Mouse (Mus musculus) right cerebral cortex, postnatal 4 days (tissue): ENCODE measurements at regions not wholly inside any gene's neighbourhood (a gene's known extent, or its start where the extent isn't known, plus 50 kb on each side); places are given as distances from the start of the nearest gene placed in this dataset.

ENCODE experiments used
- DNase-seq: peaks from one replicate; pipeline ENCODE4 v3.0.0-alpha.2; 2022

- DNase-seq: no peak
These were observed 172.0 kb downstream of the Dcdc2c start for GRCm38 (mm10) chr12:28380203-28380602.

DNA sequence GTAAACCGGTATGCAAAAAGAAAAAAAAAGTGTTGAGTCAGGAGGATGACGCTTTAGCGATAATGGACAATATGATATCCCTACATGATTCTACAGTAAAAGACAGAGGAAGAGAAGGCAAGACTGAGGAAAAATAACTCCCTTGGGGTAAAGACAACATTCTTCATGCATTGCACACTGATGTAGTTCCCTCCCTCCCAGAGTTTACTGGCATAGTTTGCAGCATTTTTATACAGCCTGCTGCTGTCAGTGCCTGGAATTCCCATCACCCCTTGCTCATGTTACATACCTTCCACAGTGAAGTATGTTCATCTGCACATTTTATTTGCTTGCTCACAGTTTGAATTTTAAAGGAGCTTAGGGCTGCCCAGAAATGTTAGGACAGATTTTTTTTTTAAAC, 174.2 kb downstream of the Dcdc2c start:
- DNase-seq: no peak

DNA sequence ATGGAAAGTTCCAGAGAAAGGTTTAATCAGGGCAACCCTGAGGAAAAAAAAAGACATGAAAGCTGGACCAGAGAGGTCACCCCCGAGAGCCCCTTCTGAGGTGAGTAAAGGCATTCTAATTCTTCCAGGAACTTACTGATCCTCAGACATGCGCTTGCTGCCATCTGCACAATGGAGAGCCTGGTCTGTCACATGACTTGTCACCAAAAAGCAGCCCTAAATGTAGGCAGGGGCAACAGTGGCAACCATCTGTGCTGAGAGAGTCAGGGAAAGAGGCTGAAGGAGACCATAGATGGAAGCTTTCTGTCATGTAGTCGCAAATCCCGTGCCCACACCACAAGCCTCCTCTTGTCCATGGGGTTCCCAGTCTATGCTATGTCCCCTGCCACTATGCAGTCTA, 174.8 kb downstream of the Dcdc2c start:
- DNase-seq: no peak

DNA sequence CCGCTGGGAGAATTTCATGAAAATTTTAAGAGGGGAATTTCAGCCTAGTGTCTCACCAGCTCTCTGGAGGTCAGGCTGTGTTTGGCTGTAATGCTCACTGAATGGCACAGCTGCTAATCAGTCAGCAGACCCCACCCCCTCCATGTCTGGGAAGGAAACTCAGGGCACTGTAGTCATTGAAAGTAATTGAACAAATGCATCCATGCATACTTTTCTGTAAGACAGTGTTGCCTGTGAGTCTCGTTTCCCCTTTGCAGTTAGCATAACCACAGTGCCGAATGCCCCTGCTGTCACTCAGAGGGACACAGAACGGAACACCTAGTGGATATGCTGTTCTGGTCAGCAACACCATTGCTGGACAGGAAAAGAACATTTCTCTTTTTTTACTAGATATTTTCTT, 175.4 kb downstream of the Dcdc2c start:
- no peak for DNase-seq

DNA sequence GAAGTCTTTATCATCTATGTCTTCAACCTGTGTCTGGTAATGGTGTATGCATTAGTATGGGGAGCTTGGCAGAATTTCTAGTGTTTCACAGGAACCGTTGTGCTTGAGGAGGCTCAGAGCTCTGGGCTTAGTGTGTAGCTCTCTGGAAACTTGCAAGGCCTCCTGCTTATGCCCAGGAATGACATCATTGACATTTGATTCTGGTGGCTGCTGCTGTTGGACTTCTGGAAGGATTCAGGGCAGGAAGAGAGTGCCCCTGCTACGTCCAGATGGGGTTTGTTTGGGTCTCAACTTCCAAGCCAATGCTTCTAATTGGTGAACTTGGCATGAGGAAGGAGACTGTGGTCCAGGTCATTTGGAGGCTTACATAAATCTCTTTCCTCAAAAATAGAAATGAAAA, 186.9 kb downstream of the Dcdc2c start:
- DNase-seq: no peak

GRCm38 (mm10) chr12:28358737-28359333, 193.4 kb downstream of the Dcdc2c start:
- no peak for DNase-seq

DNA sequence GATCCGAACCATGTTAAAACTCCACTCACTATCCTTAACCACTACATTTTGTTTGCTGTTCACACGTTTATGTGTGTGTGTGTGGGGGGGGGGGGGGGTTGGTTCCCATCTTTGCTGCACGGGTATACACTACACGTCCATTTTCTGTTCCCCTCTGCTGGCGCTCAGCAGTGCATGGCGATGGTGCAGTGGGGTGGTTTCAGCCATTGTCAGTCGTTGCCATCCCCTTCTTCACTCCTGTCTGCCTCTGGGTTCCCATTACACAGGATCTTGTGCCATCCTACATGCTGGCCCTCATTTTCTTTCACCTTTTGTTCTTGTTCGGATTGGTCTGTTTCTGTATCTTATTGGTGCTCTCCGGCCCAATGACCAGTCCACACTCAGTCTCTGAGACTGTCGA, 194.4 kb downstream of the Dcdc2c start:
- no peak for DNase-seq

GRCm38 (mm10) chr12:28353140-28353539, 199.1 kb downstream of the Dcdc2c start:
- DNase-seq: no peak

- no peak for DNase-seq
These were observed 199.6 kb downstream of the Dcdc2c start for GRCm38 (mm10) chr12:28352571-28352970.

DNA sequence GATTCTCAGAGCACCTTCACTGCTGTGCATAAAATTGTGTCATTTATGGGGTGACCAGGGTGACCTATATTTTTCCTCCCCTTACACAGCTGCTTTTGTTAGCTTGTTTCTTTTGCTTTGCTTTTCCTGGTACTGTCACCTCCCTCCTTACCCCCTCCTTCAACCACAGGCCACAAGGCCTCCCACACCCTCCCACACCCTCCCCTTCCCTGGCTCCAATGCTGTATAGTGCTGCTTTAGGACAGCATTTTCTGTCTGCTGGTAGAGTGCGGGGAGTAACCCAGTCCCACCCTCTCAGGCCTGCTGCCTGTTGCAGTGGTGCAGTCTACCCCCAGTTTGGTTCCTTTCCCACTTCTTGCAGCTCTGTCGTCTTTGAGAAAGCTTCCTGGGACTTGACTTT, 209.5 kb downstream of the Dcdc2c start:
- no peak for DNase-seq

GRCm38 (mm10) chr12:28332591-28332990, 219.6 kb downstream of the Dcdc2c start:
- no peak for DNase-seq

GRCm38 (mm10) chr12:28331843-28332242, 220.4 kb downstream of the Dcdc2c start:
- no peak for DNase-seq

- DNase-seq: no peak
These were observed 228.5 kb downstream of the Dcdc2c start for GRCm38 (mm10) chr12:28323659-28324058.

DNA sequence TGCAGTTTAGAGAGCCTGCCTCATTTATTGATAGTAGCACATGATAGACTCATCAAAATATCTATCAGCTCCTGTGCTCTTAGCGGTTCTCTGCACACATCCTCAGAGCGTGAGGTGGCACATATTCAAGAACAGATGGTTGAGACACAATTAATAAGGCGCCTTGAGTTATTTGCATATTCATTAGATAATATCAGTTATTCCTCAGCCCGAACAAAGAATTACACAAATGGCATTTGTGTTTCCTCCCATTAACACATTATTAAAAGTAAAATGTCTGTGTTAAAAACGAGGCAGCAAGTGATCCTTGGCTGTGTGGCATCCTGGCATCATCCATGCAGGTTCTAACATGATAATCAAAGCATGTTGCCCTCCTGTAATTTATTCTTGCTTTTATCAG, 243.0 kb downstream of the Dcdc2c start:
- DNase-seq: no peak

DNA sequence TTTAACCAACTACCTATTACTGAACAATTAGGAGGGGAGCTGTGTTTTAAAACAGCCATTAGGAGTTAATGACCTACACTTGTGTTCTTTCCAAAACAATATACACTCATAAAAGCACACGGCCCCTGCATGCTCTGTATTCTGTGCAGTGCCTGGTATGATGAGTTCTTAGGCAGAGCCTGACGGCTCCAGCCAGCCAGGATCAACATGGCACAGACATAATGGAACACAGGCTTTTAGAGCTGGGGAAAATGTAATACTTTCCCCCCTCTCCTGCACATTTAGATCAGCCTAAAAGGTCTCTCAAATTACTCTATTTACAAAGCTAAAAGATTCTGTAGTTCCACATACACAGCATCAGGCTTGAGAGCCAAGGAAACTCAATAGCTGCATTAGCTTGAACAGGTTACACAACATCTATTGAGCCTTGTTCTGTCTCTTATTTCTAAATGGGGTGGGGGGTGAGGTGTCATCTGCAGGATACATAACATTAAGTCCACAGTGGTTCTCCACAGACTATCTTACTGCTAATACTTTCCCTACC, 250.1 kb downstream of the Dcdc2c start:
- DNase-seq: no peak

GRCm38 (mm10) chr12:28288376-28288896, 263.8 kb downstream of the Dcdc2c start:
- no peak for DNase-seq

DNA sequence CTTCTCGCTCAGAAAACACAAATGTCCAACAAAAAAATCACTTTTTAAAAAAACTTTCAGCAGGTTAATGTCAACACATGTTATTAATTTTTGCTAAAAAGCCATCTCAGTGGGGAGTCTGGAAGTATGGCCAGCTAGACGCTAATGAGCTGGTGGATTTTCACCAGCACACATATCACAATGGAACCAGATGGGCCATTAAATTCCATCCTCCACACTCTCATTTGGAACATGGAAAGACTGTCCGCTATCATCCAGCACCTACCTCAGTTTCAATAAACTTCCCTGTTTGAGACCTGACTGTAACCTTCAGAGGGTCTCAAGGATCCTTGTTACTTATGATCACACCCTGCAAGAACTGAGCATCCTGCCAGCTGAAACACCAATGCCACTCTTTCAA, 296.7 kb downstream of the Dcdc2c start:
- DNase-seq: no peak

DNA sequence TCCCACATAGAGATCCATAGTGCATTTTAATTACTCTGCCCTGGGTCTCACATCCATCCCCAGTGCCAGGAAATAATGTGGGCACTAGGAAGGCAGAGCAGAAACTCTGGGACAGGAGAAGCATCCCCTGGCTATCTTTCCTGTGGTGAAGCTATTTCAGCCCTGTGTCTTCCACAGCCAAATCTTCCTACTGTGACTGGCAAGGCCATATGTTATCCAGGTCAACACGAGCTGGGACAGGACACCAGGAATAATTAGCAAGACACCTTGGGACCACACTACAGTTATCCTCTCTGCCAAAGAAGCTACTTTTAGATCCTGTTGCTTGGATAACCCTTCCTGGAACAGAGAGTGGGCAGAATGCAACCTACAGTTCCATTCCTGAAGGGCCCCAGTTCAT, 301.7 kb downstream of the Dcdc2c start:
- DNase-seq: no peak

GRCm38 (mm10) chr12:28248749-28249148, 303.4 kb downstream of the Dcdc2c start:
- DNase-seq: peak; percentile 4

DNA sequence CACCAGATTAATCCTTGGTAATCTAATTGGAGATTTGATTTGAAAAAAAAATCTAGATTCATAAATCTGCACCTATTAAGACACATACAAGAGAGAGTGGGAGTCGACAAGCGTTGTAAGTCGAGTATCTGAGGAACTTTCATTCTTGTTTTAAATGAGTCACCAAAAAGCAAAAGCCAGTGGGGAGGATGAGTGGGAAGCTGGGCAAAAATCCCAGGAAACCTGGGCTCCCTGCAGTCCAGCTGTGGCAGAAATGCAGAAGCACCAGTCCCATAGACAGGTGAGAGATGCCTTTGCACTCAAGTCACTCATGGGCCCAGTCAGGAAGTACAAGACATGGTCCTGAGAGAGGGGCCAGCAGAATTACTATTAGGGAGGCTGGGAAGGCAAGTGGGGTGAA, 303.9 kb downstream of the Dcdc2c start:
- DNase-seq: no peak

- no peak for DNase-seq
These were observed 314.2 kb downstream of the Dcdc2c start for GRCm38 (mm10) chr12:28238016-28238415.

- DNase-seq: no peak
These were observed 315.2 kb downstream of the Dcdc2c start for GRCm38 (mm10) chr12:28237041-28237440.

GRCm38 (mm10) chr12:28202847-28203246, 349.4 kb downstream of the Dcdc2c start:
- no peak for DNase-seq

GRCm38 (mm10) chr12:28186695-28187094, 365.5 kb downstream of the Dcdc2c start:
- DNase-seq: no peak

DNA sequence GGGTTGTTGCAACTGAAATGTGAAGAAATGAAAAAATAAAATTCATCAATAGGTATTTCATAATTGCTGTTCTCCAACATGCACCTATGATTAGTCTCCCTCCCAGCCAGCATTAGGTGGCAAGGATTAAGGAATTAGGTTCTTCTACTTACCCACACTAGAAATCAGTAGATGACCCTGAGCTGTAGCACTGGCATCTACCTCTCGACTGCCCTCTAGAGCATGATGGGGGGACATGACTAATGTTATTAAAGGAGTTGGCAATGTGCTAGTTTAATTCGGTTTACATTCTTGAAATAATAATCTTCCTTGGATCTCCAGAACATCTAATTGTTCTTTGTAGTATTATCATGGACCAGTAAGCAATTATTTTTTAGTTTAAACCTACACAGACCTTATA, 370.9 kb downstream of the Dcdc2c start:
- no peak for DNase-seq
